Mouse (Mus musculus) telencephalon, adult 2 months (tissue): Measurements from ENCODE around the gene Rab11a.
"Not testable (repeated sequence)": the region's sequence is repeated elsewhere in the genome, so short reads cannot be mapped to it uniquely, and the experiment has no call there.

Experiments
- DNase-seq: peaks from one replicate; pipeline ENCODE4 v3.0.0-alpha.2; 2011; ENCODE audit warnings: low read depth, low spot score

The Rab11a gene

DNA sequence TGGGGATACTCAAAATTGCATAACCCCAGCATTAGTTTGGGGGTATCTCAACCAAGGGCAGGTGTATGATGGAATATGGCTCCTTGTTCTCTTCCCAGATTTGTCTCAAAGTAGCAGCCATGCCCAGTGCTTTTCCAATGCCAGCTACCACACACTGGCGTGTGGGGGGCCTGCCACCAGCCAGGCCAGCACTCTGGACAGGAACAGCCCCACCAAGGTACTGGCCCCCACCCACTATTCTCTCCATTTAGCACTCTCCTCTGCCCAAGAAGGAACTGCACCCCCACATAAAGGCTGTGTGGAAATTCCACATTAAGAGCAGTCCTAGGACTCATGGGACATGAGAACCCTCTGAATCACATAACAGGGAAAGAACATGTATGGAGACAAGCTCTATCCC lies 42.3 kb downstream of the Rab11a start:
- DNase-seq, result no peak

DNA sequence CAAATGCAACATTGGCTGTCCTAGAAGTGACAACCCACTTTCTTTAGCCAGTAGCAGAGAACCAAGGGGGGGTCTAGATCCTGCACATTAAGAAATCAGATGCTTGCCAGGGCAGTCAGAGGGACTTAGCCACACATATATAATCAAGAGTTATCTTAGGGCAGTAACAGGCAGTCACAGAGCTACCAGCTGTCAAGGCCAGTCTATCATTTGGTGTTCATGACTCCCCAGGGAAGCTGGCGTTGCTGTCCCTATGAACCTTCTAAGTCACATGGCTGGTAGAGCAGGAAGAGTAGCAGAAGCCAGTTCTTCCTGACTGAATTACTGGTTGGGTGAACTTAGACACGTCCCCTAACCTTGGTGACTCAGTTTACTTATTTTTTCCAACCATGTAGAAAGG lies 44.5 kb downstream of the Rab11a start:
- DNase-seq, result no peak

DNA sequence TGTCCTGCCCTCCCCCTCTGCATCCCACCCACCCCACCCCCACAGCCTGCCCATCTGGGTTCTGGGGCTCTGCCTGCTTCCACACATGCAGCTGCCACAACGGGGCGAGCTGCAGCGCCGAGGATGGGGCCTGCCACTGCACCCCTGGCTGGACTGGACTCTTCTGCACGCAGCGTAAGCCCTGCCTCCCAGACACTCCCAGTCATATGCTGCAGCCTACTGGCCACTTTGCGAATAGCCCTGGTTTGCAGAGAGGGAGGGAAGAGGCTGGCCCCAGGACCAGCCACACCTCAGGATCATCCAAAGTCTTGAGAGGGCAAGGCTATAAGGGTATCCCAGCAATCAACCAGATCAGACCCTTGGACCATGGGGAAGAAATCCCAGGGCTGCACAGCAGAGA lies 46.4 kb downstream of the Rab11a start:
- DNase-seq, result no peak

DNA sequence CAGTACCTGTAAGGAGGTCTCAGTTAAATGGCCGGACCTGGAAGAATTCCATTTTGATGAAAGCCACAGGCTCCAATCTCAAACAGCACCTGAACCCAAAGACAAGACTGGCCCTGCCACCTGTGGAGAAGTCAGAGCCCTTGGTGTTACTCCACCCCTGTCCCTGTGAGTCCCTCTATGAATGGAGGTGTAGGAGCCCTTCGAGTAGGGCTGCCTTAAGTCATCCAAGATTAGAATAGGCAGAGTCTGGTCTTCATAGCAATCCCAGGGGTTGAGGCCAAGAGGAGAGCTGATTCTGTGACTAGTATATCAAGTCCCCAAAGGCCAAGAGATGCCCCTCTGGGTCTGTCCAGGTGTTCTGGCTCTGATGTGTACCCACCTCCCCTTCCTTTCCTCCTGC lies 46.8 kb downstream of the Rab11a start:
- no peak for DNase-seq

DNA sequence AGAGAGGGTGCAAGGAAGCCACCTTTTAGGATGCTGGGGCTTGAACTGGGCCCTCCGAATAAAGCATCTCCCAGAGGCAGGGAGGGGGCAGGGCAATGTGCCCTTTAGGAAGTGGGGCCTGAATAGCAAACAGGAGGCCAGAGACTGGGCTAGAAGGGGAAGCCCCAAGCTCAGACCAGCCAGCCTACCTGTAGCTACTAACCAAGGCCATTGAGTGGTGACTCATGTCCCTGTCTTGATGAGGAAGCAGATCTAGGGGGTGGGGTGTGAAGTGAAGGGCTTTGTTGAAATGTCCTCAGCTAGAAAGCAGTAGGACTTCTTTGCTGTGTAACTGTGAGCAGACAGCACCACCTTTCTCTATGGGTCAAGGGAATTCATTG lies 49.6 kb downstream of the Rab11a start:
- DNase-seq, result no peak

DNA sequence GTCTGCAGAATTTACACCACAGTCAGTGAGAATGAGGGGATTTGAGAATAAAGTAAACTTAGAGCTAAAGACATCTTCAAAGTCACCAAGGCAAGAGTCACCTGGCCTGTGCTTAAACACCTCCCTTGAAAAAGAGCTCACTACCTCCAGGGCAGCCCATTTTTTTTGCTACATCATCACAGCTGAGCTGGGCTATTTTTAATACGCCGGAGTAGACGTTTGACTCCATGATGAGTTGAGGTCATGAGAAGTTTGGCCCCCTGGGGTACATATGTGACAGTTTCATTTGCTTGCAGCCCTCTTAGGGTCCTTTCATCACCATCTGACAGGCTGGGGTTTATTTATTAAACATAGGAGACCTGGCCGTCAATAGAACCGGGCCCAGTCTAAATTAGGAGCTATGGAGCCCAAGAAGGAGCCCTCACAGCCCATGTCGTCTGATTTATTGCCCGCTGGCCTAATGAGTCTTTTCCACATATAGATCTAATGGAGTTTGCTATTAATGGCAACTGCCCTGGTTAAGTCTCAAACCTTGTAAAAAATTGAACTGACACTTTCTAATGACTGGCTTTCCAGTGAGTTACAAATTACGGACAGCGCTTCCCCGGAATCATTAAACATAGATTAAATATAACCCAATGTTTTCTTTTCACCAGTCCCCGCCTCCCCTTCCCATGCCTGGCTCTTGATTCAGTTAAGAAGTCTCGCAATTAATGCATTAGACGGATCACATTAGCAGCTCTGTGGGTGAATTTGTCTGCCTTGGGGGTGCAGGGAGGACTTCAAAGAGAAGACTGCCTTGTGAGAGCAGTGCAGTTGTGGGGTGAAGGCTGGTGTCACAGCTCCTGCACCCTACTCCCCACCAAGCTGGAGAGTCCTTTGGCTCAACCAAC lies 50.2 kb downstream of the Rab11a start:
- DNase-seq, result no peak

DNA sequence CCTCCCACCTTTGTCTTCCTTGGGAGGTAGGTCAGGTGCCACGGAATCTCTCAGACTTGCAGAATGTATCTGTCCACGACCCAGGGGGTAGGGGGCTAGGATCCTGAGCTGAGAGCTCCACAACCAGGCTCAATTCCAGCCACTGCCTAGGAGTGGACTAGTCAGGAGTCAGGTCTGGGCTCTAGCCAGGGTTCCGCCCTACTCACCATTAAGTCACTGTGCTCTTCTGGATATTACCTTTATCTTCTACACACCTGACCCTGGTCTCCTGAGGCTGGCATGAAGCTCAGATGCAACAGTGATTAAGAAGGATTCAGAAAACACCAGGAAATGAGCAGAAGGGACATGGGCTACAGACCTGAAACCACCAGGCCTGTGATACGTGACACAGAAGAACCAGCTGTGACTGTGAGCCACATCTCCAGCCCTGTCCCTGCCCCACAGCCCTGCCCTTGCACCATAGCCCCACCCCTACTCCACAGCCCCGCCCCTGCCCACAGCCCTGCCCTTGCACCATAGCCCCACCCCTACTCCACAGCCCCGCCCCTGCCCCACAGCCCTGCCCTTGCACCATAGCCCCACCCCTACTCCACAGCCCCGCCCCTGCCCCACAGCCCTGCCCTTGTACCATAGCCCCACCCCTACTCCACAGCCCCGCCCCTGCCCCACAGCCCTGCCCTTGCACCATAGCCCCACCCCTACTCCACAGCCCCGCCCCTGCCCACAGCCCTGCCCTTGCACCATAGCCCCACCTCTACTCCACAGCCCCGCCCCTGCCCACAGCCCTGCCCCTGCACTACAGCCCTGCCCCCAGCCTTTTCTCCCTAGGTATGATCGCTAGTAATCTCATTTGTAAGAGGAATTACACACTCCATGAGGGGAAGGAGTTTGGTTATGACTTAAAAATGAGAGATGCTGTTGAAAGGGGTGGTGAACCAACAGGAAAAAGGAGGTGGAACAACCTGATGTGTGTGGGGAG lies 65.9 kb downstream of the Rab11a start:
- DNase-seq, result not testable (repeated sequence)

DNA sequence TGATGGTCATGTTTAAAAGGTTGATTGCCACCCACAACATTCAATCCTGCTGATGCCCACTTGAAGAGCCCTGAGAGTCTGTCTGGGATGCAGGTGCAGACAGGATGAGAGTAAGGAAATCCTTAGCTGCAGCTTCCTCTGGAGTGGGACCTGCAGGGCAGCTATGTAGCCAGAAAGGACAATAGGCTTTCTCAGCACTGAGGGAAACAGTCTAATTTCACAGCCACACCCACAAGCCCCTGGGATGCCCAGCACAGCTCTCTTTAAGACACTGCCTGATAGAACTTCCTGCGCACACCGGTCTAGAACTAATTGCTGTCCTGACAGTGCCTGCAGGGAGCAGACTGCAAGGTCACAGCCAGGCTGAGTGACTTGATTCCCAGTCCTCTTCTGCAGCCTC lies 69.6 kb downstream of the Rab11a start:
- DNase-seq, result no peak

DNA sequence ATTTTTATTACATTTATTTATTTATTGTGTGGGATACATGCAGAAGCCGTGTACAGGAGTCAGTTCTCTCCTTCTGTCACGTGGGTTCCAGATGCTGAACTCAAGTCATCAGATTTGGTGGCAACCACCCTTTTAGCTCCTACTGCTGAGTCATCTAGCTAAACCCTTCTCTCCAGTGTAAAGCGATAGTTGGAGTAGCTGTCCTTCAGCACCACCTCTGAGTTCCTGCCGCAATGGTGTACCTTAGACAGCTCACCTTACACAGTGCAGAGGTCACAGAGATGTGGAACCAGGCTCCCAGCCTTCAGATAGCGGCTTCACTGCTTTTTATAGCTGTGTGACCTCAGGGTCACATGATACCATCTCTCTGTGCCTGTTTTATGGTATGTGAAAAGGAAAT lies 70.0 kb downstream of the Rab11a start:
- no peak for DNase-seq

DNA sequence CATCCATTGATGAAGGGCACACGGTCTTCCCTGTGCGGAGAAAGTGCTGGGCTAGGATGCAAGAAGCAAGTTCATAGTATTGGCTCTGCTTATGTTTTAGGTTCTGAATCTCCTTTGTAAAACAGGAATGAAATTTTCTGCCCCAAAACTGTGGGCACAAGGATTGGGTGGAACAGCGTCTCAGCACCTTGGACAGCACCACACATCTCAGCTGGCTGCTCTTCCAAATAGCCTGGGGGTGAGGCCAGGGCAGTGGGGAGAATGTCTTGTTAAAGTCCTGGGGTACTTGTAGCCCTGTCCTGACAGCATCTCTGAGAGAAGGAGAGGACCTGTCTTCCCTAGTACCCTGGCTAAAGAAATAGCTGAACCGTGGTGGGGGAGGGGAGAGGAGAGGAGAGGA lies 71.0 kb downstream of the Rab11a start:
- no peak for DNase-seq
